Mouse (Mus musculus): Measurements from ENCODE around the gene Bmpr1b. TPM values are rescaled to one million over a fixed set of nuclear protein-coding genes. Genes with fewer than 3 reads are reported as not detected.

The Bmpr1b gene
- polyA plus RNA-seq, 1 experiment from 2014 or later = 5.9 TPM

- Histone ChIP-seq H3K9me3 (replicated peaks) (no peaks in the 10 kb centered on the region), H3K9ac (no peak overlapping the region), H3K27ac (replicated peaks) (no peak overlapping the region), H3K36me3 (no peaks in the 10 kb centered on the region), H3K4me3 (replicated peaks) (no peak overlapping the region), H3K27me3 (peaks cover 15% of the 10 kb centered on the region), H3K4me1 (no peaks in the 10 kb centered on the region), H3K4me2 (replicated peaks) (no peak overlapping the region)
- ATAC-seq (ENCODE audit: insufficient number of reproducible peaks, low FRiP score, low TSS enrichment, low read depth) = no peak
- 51% methylated on average over 9 of the region's 9 CpGs for WGBS
Observed at GRCm38 (mm10) chr3:142164981-142165380, 4.2 kb downstream of the Bmpr1b start.

- Histone ChIP-seq H3K27ac (replicated peaks) (no peak overlapping the region), H3K4me2 (replicated peaks) (no peak overlapping the region), H3K4me3 (replicated peaks) (no peak overlapping the region), H3K9ac (no peak overlapping the region), H3K9me3 (replicated peaks) (no peaks in the 10 kb centered on the region), H3K4me1 (no peaks in the 10 kb centered on the region), H3K27me3 (peaks cover 9% of the 10 kb centered on the region; the same call in 1 of the 2 replicates), H3K36me3 (no peaks in the 10 kb centered on the region)
- 77% methylated on average over 2 of the region's 2 CpGs for WGBS
- no peak for ATAC-seq (ENCODE audit: insufficient number of reproducible peaks, low FRiP score, low TSS enrichment, low read depth)
Observed at GRCm38 (mm10) chr3:142163896-142164295, 5.3 kb downstream of the Bmpr1b start.

GRCm38 (mm10) chr3:142161405-142161804 lies 7.8 kb downstream of the Bmpr1b start:
- H3K9me3 ChIP-seq (replicated peaks) = no peaks in the 10 kb centered on the region
- H3K9ac ChIP-seq = no peak overlapping the region
- no peak overlapping the region for H3K4me2 ChIP-seq (replicated peaks)
- no peak overlapping the region for H3K4me3 ChIP-seq (replicated peaks)
- no peak for ATAC-seq (ENCODE audit: insufficient number of reproducible peaks, low FRiP score, low TSS enrichment, low read depth)
- no peaks in the 10 kb centered on the region for H3K36me3 ChIP-seq
- H3K27me3 ChIP-seq = peaks cover 9% of the 10 kb centered on the region; the same call in 1 of the 2 replicates
- no peak overlapping the region for H3K27ac ChIP-seq (replicated peaks)
- WGBS = 51% methylated on average over 3 of the region's 3 CpGs
- no peaks in the 10 kb centered on the region for H3K4me1 ChIP-seq

- no peak for ATAC-seq (ENCODE audit: insufficient number of reproducible peaks, low FRiP score, low TSS enrichment, low read depth)
- no peaks in the 10 kb centered on the region for H3K36me3 ChIP-seq
- H3K27ac ChIP-seq (replicated peaks) = no peak overlapping the region
- no peaks in the 10 kb centered on the region for H3K4me1 ChIP-seq
- H3K4me3 ChIP-seq (replicated peaks) = no peak overlapping the region
- WGBS = 61% methylated on average over 5 of the region's 5 CpGs
- no peak overlapping the region for H3K9ac ChIP-seq
- no peak overlapping the region for H3K4me2 ChIP-seq (replicated peaks)
- no peaks in the 10 kb centered on the region for H3K9me3 ChIP-seq (replicated peaks)
- no peaks in the 10 kb centered on the region for H3K27me3 ChIP-seq
Observed at GRCm38 (mm10) chr3:142151980-142152379, 17.2 kb downstream of the Bmpr1b start.

- 77% methylated on average over 5 of the region's 5 CpGs for WGBS
- H3K9ac ChIP-seq = no peak overlapping the region
- no peaks in the 10 kb centered on the region for H3K36me3 ChIP-seq
- H3K27me3 ChIP-seq = no peaks in the 10 kb centered on the region
- no peaks in the 10 kb centered on the region for H3K4me1 ChIP-seq
- H3K4me3 ChIP-seq (replicated peaks) = no peak overlapping the region
- no peak overlapping the region for H3K4me2 ChIP-seq (replicated peaks)
- ATAC-seq (ENCODE audit: insufficient number of reproducible peaks, low FRiP score, low TSS enrichment, low read depth) = no peak
- H3K9me3 ChIP-seq (replicated peaks) = no peaks in the 10 kb centered on the region
- no peak overlapping the region for H3K27ac ChIP-seq (replicated peaks)
Observed at GRCm38 (mm10) chr3:142138796-142139195, 30.4 kb downstream of the Bmpr1b start.

GRCm38 (mm10) chr3:142126379-142126778 lies 42.8 kb downstream of the Bmpr1b start:
- no peak overlapping the region for H3K9ac ChIP-seq
- no peak overlapping the region for H3K4me3 ChIP-seq (replicated peaks)
- no peak overlapping the region for H3K27ac ChIP-seq (replicated peaks)
- ATAC-seq (ENCODE audit: insufficient number of reproducible peaks, low FRiP score, low TSS enrichment, low read depth) = no peak
- no peaks in the 10 kb centered on the region for H3K36me3 ChIP-seq
- H3K27me3 ChIP-seq = no peaks in the 10 kb centered on the region
- H3K4me2 ChIP-seq (replicated peaks) = no peak overlapping the region
- H3K9me3 ChIP-seq (replicated peaks) = no peaks in the 10 kb centered on the region
- H3K4me1 ChIP-seq = 0 out of 2 replicates have a peak, but pooled peaks cover 3% of the 10 kb centered on the region
- WGBS = 68% methylated on average over 1 of the region's 1 CpGs

GRCm38 (mm10) chr3:142125556-142125955 lies 43.7 kb downstream of the Bmpr1b start:
- Histone ChIP-seq H3K27me3 (no peaks in the 10 kb centered on the region), H3K4me3 (replicated peaks) (no peak overlapping the region), H3K4me1 (0 out of 2 replicates have a peak, but pooled peaks cover 3% of the 10 kb centered on the region), H3K4me2 (replicated peaks) (no peak overlapping the region), H3K36me3 (no peaks in the 10 kb centered on the region), H3K9ac (no peak overlapping the region), H3K27ac (replicated peaks) (no peak overlapping the region), H3K9me3 (replicated peaks) (no peaks in the 10 kb centered on the region)
- WGBS = 60% methylated on average over 2 of the region's 2 CpGs
- no peak for ATAC-seq (ENCODE audit: insufficient number of reproducible peaks, low FRiP score, low TSS enrichment, low read depth)

GRCm38 (mm10) chr3:142124255-142124654 lies 45.0 kb downstream of the Bmpr1b start:
- no peak for ATAC-seq (ENCODE audit: insufficient number of reproducible peaks, low FRiP score, low TSS enrichment, low read depth)
- Histone ChIP-seq H3K4me1 (0 out of 2 replicates have a peak, but pooled peaks cover 3% of the 10 kb centered on the region), H3K27ac (replicated peaks) (no peak overlapping the region), H3K27me3 (no peaks in the 10 kb centered on the region), H3K4me3 (replicated peaks) (no peak overlapping the region), H3K4me2 (replicated peaks) (no peak overlapping the region), H3K9ac (no peak overlapping the region), H3K9me3 (replicated peaks) (no peaks in the 10 kb centered on the region), H3K36me3 (no peaks in the 10 kb centered on the region)
- 42% methylated on average over 6 of the region's 6 CpGs for WGBS

- Histone ChIP-seq H3K4me3 (replicated peaks) (no peak overlapping the region), H3K4me2 (replicated peaks) (no peak overlapping the region), H3K36me3 (no peaks in the 10 kb centered on the region), H3K27ac (replicated peaks) (no peak overlapping the region), H3K27me3 (no peaks in the 10 kb centered on the region), H3K9ac (no peak overlapping the region), H3K4me1 (0 out of 2 replicates have a peak, but pooled peaks cover 3% of the 10 kb centered on the region), H3K9me3 (replicated peaks) (no peaks in the 10 kb centered on the region)
- 82% methylated on average over 5 of the region's 5 CpGs for WGBS
- ATAC-seq (ENCODE audit: insufficient number of reproducible peaks, low FRiP score, low TSS enrichment, low read depth) = no peak
Observed at GRCm38 (mm10) chr3:142122376-142122775, 46.8 kb downstream of the Bmpr1b start.

GRCm38 (mm10) chr3:142120795-142121194 lies 48.4 kb downstream of the Bmpr1b start:
- Histone ChIP-seq H3K27me3 (no peaks in the 10 kb centered on the region), H3K27ac (replicated peaks) (no peak overlapping the region), H3K9ac (no peak overlapping the region), H3K36me3 (no peaks in the 10 kb centered on the region), H3K4me3 (replicated peaks) (no peak overlapping the region), H3K9me3 (replicated peaks) (no peaks in the 10 kb centered on the region), H3K4me1 (0 out of 2 replicates have a peak, but pooled peaks cover 3% of the 10 kb centered on the region), H3K4me2 (replicated peaks) (no peak overlapping the region)
- 54% methylated on average over 3 of the region's 3 CpGs for WGBS
- ATAC-seq (ENCODE audit: insufficient number of reproducible peaks, low FRiP score, low TSS enrichment, low read depth) = no peak

GRCm38 (mm10) chr3:142114762-142115316 lies 54.4 kb downstream of the Bmpr1b start:
- no peaks in the 10 kb centered on the region for H3K4me1 ChIP-seq
- 48% methylated on average over 6 of the region's 6 CpGs for WGBS
- H3K9me3 ChIP-seq (replicated peaks) = no peaks in the 10 kb centered on the region
- H3K36me3 ChIP-seq = no peaks in the 10 kb centered on the region
- H3K4me3 ChIP-seq (replicated peaks) = no peak overlapping the region
- no peak overlapping the region for H3K4me2 ChIP-seq (replicated peaks)
- H3K27me3 ChIP-seq = no peaks in the 10 kb centered on the region
- H3K9ac ChIP-seq = no peak overlapping the region
- no peak for ATAC-seq (ENCODE audit: insufficient number of reproducible peaks, low FRiP score, low TSS enrichment, low read depth)
- H3K27ac ChIP-seq (replicated peaks) = no peak overlapping the region

GRCm38 (mm10) chr3:142114190-142114589 lies 55.0 kb downstream of the Bmpr1b start:
- Histone ChIP-seq H3K4me1 (no peaks in the 10 kb centered on the region), H3K27me3 (no peaks in the 10 kb centered on the region), H3K36me3 (no peaks in the 10 kb centered on the region), H3K9ac (no peak overlapping the region), H3K27ac (replicated peaks) (no peak overlapping the region), H3K4me2 (replicated peaks) (no peak overlapping the region), H3K4me3 (replicated peaks) (no peak overlapping the region), H3K9me3 (replicated peaks) (no peaks in the 10 kb centered on the region)
- no peak for ATAC-seq (ENCODE audit: insufficient number of reproducible peaks, low FRiP score, low TSS enrichment, low read depth)
- 66% methylated on average over 3 of the region's 3 CpGs for WGBS
